Mouse (Mus musculus) small intestine, adult 2 months (tissue): ENCODE measurements around the gene Srcap.

Experiments used
- CTCF ChIP-seq: fragments of 200-500 bp; IDR thresholded peaks from 2 replicates; pipeline ENCODE4 v1.5.1; 2012; ENCODE audit warnings: low read depth, mild to moderate bottlenecking, control low read depth, inconsistent platforms, low read length, moderate library complexity, mixed read lengths; ENCODE audit not compliant: insufficient replicate concordance, insufficient read length; ENCODE audit errors: extremely low read depth
- POLR2A ChIP-seq: fragments of 200-500 bp; IDR thresholded peaks from 2 replicates; pipeline ENCODE4 v1.6.1; 2012; ENCODE audit warnings: low read depth, mild to moderate bottlenecking, control low read depth, inconsistent platforms, low read length, moderate library complexity

DNA sequence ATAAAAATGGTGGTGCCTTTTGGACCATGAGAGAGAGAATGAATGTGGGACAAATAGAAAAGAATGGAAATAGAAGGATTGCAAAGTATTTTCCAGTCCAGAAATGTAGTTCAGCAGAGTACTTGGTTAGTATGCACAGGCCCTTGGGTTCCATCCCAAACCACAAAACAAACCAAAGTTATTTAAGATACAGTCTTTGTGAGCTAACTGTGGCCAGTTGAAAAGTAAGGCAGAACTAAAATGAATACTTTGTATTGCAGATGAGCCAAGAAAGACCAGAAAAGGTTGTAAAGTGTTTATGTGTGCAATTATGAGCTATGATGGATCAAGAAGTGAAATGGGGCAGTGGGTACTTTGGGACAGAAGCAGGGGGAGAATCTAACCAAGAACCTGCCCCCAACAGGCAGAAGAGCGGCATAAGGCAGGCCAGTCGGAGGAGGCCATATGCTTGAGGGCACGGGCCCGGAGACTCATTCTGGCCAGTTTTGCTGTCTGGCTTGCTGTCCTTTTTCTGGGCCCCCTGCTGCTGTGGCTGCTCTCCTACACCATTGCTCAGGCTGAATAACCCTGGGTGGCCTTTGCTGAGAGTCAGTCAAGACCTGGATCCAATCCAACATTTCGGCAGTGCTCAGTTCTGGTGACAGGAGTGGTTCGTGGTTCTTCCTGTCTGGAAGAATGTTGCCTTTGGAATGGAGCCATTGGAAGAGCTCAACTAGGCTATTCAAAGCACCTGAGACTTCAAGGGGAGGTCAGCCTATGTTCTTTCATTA lies 52.8 kb downstream of the Srcap start:
- TF ChIP-seq POLR2A (no peak), CTCF (no peak)
